Mouse (Mus musculus): ENCODE results near the gene Akt1s1. TPM values are rescaled to one million over a fixed set of nuclear protein-coding genes. Genes with fewer than 3 reads are reported as not detected.

The Akt1s1 gene
- total and polyA plus RNA-seq, 3 experiments = 9.5 to 24.2 (median 23.3) TPM

GRCm38 (mm10) chr7:44883036-44883435, 34.2 kb downstream of the Akt1s1 start:
- TF ChIP-seq MEF2A (IDR thresholded peaks at IDR 0.05; ENCODE audit: borderline replicate concordance, low read depth, low read length) = no peak
- no peak for TF ChIP-seq JUN (IDR thresholded peaks at IDR 0.05; ENCODE audit: insufficient read depth, low read depth, low read length)
- TF ChIP-seq USF2 (conservative IDR thresholded peaks at IDR 0.05; ENCODE audit: low read depth, low read length) = no peak
- TF ChIP-seq JUND (conservative IDR thresholded peaks at IDR 0.05; ENCODE audit: low read depth, low read length) = no peak
- TF ChIP-seq NRF1 (IDR thresholded peaks at IDR 0.05; ENCODE audit: low read depth, low read length) = no peak
- no peak for TF ChIP-seq MXI1 (IDR thresholded peaks at IDR 0.05; ENCODE audit: low read depth, low read length)
- no peak for TF ChIP-seq SIN3A (IDR thresholded peaks at IDR 0.05; ENCODE audit: low read length)
- TF ChIP-seq PAX5 (IDR thresholded peaks at IDR 0.05; ENCODE audit: low read length) = no peak
- no peak for TF ChIP-seq ELF1 (IDR thresholded peaks at IDR 0.05; ENCODE audit: low read depth, low read length)
- no peak for TF ChIP-seq TCF12 (IDR thresholded peaks at IDR 0.05; ENCODE audit: low read depth, low read length)
- TF ChIP-seq POLR2AphosphoS2 (IDR thresholded peaks at IDR 0.05; ENCODE audit: low read depth, low read length) = no peak
- no peak for TF ChIP-seq RCOR1 (conservative IDR thresholded peaks at IDR 0.05; ENCODE audit: low read depth, low read length)
- H3K4me2 ChIP-seq (ENCODE audit: insufficient read depth, low read depth, poor library complexity, severe bottlenecking) = no peak overlapping the region
- H3K27ac ChIP-seq (ENCODE audit: insufficient read depth, low read depth) = no peak overlapping the region
- no peak for DNase-seq (ENCODE audit: extremely low read depth)
- peaks cover 0 to 12% of the 10 kb centered on the region in 2 experiments; a peak in 2 of 4 replicates for H3K4me1 ChIP-seq (ENCODE audit: control insufficient read depth in 1 of 2, insufficient read depth in 2 of 2)
- no peaks in the 10 kb centered on the region for H3K27me3 ChIP-seq (replicated peaks)
- no peak overlapping the region for H3K4me3 ChIP-seq (replicated peaks in 1 of 3; ENCODE audit: low read depth in 2 of 3, low read length in 2 of 3, poor library complexity in 1 of 3)
- no peaks in the 10 kb centered on the region; the same call in 1 of the 2 replicates for H3K79me2 ChIP-seq (replicated peaks; ENCODE audit: control insufficient read depth, extremely low read depth, insufficient read depth, poor library complexity, severe bottlenecking)
- peaks cover 80 to 93% of the 10 kb centered on the region in 2 experiments for H3K36me3 ChIP-seq (replicated peaks in 1 of 2; ENCODE audit: control insufficient read depth in 1 of 2, insufficient read depth in 1 of 2, low read length in 1 of 2)
- H3K9me3 ChIP-seq (replicated peaks; ENCODE audit: low read length) = no peaks in the 10 kb centered on the region
- H3K9ac ChIP-seq (ENCODE audit: insufficient read depth, low read depth) = no peak overlapping the region
- dilution Hi-C loops (cut with MboI; ENCODE audit: extremely low pct_ligation_motif_present, extremely low pct_unique_long_range_greater_than_20kb, low sequenced_read_pairs) (no loop called here), in situ Hi-C loops (cut with MboI; ENCODE audit: low pct_ligation_motif_present, low pct_unique_long_range_greater_than_20kb, low sequenced_read_pairs) (no loop called here)

DNA sequence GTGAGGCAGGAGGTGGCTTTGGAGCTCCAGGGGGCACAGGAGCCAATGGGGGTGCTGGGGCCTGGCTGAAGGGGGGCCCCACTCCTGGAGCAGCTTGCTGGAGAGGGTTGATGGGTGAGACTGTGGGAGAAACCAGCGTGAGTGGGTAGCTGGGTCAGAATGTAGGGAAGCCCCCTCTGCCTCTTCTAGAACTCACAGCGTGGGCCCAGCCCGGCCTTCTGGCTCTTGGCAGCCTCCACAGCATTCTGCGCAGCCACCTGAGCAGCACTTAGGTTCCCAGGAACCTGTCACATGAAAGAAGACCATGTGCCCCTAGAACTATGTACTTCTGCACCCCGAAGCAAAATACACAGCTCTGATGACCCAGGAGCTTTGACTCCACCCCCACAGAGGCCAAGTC, 35.8 kb downstream of the Akt1s1 start:
- no peak overlapping the region for H3K4me2 ChIP-seq (ENCODE audit: insufficient read depth, low read depth, poor library complexity, severe bottlenecking)
- H3K4me3 ChIP-seq (replicated peaks in 1 of 3; ENCODE audit: low read depth in 2 of 3, low read length in 2 of 3, poor library complexity in 1 of 3) = no peak overlapping the region
- H3K79me2 ChIP-seq (replicated peaks; ENCODE audit: control insufficient read depth, extremely low read depth, insufficient read depth, poor library complexity, severe bottlenecking) = no peaks in the 10 kb centered on the region; the same call in 1 of the 2 replicates
- H3K4me1 ChIP-seq (ENCODE audit: control insufficient read depth in 1 of 2, insufficient read depth in 2 of 2) = peaks cover 0 to 10% of the 10 kb centered on the region in 2 experiments; a peak in 2 of 4 replicates
- no peaks in the 10 kb centered on the region for H3K27me3 ChIP-seq (replicated peaks)
- in situ Hi-C loops (cut with MboI; ENCODE audit: low pct_ligation_motif_present, low pct_unique_long_range_greater_than_20kb, low sequenced_read_pairs) (no loop called here), dilution Hi-C loops (cut with MboI; ENCODE audit: extremely low pct_ligation_motif_present, extremely low pct_unique_long_range_greater_than_20kb, low sequenced_read_pairs) (no loop called here)
- DNase-seq (ENCODE audit: extremely low read depth) = no peak
- H3K9ac ChIP-seq (ENCODE audit: insufficient read depth, low read depth) = no peak overlapping the region
- H3K9me3 ChIP-seq (replicated peaks; ENCODE audit: low read length) = no peaks in the 10 kb centered on the region
- no peak overlapping the region for H3K27ac ChIP-seq (ENCODE audit: insufficient read depth, low read depth)
- H3K36me3 ChIP-seq (replicated peaks in 1 of 2; ENCODE audit: control insufficient read depth in 1 of 2, insufficient read depth in 1 of 2, low read length in 1 of 2) = peaks cover 65 to 93% of the 10 kb centered on the region in 2 experiments
- TF ChIP-seq MAZ (IDR thresholded peaks at IDR 0.05; ENCODE audit: low read depth, low read length) (no peak), USF1 (IDR thresholded peaks at IDR 0.05; ENCODE audit: low read depth, low read length) (no peak)

- Histone ChIP-seq H3K27ac (ENCODE audit: insufficient read depth, low read depth) (no peak overlapping the region), H3K9ac (ENCODE audit: insufficient read depth, low read depth) (no peak overlapping the region), H3K79me2 (replicated peaks; ENCODE audit: control insufficient read depth, extremely low read depth, insufficient read depth, poor library complexity, severe bottlenecking) (peaks cover 13% of the 10 kb centered on the region), H3K36me3 (replicated peaks in 1 of 2; ENCODE audit: control insufficient read depth in 1 of 2, insufficient read depth in 1 of 2, low read length in 1 of 2) (peaks cover 46 to 83% of the 10 kb centered on the region in 2 experiments), H3K4me2 (ENCODE audit: insufficient read depth, low read depth, poor library complexity, severe bottlenecking) (no peak overlapping the region), H3K27me3 (replicated peaks) (no peaks in the 10 kb centered on the region), H3K4me3 (replicated peaks in 1 of 3; ENCODE audit: low read depth in 2 of 3, low read length in 2 of 3, poor library complexity in 1 of 3) (no peak overlapping the region), H3K4me1 (ENCODE audit: control insufficient read depth in 1 of 2, insufficient read depth in 2 of 2) (peaks cover 10 to 14% of the 10 kb centered on the region in 2 experiments), H3K9me3 (replicated peaks; ENCODE audit: low read length) (no peaks in the 10 kb centered on the region)
- in situ Hi-C loops (cut with MboI; ENCODE audit: low pct_ligation_motif_present, low pct_unique_long_range_greater_than_20kb, low sequenced_read_pairs) = no loop called here
- DNase-seq (ENCODE audit: extremely low read depth) = no peak
- TF ChIP-seq POLR2A (IDR thresholded peaks at IDR 0.05; ENCODE audit: low read depth, low read length) = no peak
- no peak for TF ChIP-seq ETS1 (conservative IDR thresholded peaks at IDR 0.05; ENCODE audit: low read depth, low read length)
- TF ChIP-seq RCOR1 (conservative IDR thresholded peaks at IDR 0.05; ENCODE audit: low read depth, low read length) = no peak
- no peak for TF ChIP-seq NRF1 (IDR thresholded peaks at IDR 0.05; ENCODE audit: low read depth, low read length)
- dilution Hi-C loops (cut with MboI; ENCODE audit: extremely low pct_ligation_motif_present, extremely low pct_unique_long_range_greater_than_20kb, low sequenced_read_pairs) = no loop called here
These were observed 38.2 kb downstream of the Akt1s1 start for GRCm38 (mm10) chr7:44886964-44887363.

All from CH12.LX (cell line).